Mouse (Mus musculus): ENCODE measurements around the gene Rab13.

Gene Rab13

DNA sequence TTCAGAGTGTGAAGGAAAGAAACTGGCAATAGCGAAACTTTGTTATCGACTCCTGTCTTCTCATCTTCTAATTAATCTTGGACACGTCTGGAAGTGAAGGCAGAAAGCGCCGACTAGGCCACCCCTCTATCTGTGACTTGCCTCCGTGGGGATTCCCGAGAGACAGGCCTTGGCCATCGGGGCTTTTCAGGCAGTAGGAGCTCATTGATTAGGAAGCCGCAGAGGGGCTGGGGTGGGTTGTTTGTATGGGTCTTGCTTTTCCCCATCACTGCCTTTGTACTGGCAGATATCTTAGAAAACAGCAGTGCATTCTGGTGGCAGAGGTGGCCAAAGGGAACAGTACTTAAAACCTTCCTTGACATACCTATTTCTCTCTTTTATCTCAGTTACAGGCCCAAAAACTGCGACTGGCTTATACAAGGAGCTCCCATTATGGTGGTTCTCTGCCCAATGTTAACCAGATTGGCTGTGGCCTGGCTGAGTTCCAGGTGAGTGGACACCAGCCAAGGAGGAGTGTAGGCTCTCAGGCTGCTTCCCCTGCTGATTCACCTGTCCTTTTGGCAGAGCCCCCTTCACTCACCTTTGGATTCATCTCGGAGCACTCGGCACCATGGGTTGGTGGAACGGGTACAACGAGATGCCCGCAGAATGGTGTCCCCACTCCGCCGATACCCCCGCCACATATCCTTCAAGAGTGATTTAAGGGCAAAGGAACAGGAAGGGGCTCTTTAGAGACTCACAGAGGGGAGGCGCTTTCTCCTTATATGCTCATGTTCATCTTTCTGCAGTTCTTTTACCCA, 43.4 kb downstream of the Rab13 start:
- no peak for DNase-seq (ENCODE audit: low spot score in 2 of 2)

DNA sequence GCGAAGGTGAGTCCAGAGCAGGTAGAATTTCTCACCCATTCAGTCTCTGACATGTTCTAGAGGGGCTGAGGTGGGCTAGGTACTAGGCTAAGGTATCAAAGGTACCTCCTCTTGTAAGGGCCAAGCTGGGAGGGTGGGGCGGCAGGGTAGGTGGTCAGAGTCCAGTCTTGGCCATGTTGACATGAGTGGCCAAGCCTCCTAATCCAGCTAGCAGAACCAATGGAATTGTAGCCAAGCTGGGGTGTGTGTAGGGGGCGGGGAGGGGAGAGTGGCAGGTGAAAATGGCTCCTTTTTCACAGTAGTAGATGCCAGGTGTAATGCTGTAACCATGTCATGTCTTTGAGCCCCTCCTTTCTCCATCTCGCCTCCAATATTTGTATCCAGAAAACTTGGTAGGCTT, 45.0 kb downstream of the Rab13 start:
- DNase-seq (ENCODE audit: low spot score in 2 of 2): no peak

DNA sequence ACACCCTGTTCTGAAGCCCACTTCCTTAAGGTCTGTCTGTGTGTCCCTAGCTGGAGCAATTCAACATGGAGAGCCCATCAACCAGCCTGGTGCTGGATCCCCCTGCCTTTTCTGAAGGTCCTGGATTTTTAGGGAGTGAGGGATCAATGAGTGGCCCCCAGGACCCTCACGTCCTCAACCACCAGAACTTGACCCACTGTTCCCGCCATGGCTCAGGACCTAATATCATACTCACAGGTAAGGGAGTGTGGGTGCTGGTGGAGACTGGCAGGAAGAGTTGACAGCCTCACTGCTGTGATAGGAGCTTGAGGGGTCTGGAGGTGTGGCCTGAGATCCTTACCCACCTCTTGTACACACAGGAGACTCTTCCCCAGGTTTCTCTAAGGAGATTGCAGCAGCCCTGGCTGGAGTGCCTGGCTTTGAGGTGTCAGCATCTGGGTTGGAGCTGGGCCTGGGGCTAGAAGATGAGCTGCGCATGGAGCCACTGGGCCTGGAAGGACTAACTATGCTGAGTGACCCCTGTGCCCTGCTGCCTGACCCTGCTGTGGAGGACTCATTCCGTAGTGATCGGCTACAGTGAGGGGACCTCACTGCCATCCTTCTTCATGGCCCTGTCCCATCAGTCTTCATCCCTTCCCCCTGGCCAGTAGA, 49.8 kb downstream of the Rab13 start:
- DNase-seq (ENCODE audit: low spot score in 2 of 2): no peak

DNA sequence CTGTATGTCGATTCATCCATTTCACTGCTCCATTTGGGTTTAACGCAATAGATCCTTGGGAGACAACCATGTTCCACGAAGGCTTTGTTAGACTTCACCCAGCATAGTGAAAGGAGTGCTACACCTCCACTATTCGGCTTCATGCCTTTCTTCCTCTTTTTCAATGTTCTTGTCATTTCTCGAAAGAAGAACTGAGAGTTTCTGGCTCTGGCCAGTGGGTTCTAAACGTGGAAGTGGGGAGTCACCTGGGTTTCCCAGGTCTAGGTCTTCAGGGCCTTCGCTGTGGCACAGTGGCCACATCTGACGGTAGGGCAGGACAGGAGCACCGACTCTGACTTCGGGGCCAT, 51.2 kb downstream of the Rab13 start:
- DNase-seq (ENCODE audit: low spot score in 2 of 2): no peak

DNA sequence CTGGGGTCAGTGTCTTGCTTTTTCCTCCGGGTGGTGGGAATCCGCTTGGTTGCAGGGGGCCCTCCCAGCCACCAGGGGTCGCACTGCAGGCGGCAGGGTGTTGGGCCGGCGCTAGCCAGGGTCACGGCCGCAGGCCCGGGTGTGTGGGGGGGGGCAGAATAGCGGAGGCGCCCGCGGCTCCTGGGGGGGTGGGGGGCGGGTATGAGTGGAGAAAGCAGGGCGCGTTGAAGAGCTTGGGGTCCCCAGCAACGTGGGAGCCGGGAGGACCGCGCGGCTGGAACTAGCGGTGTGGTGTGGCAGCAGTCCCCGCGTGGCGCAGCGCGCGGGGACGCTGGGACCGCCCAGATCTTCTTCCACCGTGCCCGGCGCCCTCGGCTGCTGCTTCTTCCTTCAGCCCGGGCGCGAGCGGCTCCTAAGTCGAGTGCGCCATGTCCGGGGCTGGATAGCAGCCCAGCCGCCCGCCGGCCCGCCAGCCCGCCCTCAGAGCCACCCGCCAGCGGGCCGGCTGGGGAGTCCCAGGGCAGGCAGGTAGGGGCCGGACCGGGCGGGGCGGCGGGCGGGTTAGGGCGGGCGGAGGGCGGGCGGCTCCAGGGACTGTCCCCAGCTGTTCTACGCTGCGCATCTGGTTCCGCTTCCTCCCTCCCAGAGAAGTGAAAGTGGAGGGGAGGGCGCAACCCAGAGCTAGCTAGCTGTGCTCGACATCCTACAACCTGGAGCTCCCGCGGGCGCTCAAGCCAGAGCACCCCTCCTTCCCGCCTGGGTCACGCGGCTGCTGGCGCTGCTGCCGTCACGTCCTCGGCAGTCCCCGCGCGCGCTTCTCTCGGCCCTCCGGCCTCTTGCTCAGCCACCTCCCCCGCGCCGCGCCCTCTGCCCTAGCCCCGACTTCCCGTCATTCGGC, 51.8 kb downstream of the Rab13 start, which contains the start of gene Dennd4b:
Gene Dennd4b, plus strand, starts transcription at position 152 of the 898 bp plus-strand sequence.
- peak; percentile 86 to 94 for DNase-seq (ENCODE audit: low spot score in 2 of 2)

DNA sequence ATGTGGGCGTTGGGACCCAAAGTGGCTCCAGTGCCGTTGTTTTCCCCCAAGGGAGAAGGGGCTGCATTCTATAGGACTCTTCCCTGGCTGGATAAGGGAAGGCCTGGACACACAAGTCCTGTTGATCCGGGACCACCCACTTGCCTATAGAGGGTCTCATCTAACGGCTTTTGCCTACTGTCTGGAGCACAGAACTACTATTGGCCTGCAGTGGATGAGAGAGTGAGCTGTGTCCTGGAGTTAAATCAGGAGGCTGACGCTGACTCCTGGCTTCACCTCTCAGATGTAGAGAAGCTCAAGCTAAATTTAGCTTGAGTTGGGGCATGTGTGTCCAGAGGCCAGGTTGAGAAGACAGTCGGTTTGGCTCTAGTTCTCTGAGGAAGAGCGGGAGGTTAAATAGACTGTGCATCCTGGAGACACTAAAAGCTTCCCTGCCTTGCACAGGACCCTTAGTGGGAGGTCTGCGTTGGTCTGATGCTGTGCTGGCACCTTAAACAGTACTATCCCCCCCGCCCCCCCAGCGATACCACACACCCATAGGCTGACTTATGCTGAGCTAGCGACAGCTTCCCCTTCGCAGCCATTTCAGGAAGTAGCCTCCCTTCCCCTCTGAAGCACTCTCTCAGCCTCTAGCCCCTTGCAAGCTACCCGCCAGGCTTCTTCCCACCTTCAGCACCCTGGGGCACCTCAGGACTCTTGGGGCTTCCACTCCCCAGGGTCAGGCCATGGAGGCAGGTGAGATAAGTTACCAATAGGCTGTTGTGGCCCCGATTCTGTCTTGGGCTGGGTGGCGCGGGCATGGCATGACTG, 52.6 kb downstream of the Rab13 start:
- DNase-seq (ENCODE audit: low spot score in 2 of 2): no peak

DNA sequence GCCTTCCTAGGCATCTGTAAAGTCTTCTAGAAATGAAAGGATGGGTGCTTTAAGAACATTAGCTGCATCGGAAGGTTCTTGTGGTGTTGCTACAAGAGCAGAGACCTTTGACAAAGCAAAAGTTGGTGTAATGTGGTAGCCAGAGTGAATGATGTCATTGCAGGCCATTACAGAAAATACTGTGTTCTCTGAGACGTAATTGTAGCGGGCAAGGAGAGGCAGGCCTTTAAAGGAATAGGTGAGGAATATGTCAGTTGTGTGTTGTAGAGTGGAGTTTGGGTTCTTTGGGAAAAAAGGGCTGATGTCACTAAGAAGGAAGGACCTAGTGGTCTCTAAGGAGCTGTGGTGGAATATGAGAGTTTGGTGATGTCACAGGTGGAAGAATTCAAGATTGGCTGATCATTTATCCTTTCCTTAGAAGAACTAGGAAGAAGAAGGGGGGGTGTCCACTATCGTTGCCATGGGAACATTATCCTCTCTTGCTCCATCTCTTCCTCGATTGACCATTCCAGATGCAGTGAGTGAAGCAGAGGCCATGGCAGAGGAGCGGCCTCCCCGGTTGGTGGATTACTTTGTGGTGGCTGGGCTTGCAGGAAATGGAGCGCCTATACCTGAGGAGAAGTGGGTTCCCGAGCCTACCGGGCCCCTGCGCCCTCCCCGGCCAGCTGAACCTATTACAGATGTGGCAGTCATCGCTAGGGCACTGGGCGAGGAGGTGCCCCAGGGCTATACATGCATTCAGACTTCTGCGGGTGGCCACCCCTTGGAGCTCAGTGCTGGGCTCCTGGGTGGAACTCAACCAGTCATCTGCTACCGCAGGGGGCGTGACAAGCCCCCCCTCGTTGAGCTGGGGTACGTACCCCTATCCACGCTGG, 53.6 kb downstream of the Rab13 start:
- DNase-seq (ENCODE audit: low spot score in 2 of 2): no peak

DNA sequence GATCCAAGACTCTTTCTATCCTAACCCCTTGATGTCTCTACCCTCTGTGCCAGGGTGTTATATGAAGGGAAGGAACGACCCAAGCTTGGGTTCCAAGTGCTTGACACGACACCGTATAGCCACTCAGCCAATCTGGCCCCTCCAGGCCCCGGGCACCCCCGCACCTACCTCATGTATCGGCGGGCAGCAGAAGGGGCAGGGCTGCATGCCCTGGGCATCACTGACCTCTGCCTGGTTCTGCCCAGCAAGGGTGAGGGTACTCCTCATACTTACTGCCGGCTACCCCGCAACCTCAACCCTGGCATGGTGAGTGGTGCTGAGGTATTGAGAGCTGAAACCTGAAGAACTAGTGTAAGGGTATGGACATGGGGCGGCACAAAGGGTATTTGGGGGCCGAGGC, 54.7 kb downstream of the Rab13 start:
- no peak for DNase-seq (ENCODE audit: low spot score in 2 of 2)

DNA sequence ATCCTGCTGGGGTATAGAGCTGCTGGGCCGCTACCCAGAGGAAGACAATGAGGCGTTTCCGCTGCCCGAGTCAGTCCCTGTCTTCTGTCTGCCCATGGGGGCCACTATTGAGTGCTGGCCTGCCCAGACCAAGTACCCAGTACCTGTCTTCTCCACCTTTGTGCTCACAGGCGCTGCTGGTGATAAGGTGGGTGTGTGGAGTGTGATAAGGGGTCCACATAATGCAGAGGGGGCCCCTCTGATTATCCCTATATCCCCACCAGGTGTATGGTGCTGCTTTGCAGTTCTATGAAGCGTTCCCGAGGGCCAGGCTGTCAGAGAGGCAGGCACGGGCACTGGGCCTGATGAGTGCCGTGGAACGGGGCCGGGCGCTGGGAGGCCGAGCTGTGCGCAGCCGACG, 55.5 kb downstream of the Rab13 start:
- DNase-seq (ENCODE audit: low spot score in 2 of 2): no peak

DNA sequence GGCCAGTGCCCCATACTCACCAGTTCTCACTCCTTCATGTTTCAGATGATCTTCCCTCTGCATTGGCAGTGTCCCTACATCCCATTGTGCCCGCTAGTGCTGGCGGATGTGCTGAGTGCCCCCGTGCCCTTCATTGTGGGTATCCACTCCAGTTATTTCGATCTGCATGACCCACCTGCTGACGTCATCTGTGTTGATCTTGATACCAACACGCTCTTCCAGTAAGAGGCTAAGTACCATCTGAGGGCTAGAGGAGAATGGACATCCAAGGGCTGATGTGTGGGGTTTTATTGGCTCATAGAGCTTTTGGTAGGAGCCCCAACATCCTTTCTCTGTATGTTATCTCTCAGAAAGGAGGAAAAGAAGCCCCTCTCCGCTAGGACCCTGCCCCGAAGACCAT, 57.3 kb downstream of the Rab13 start:
- no peak for DNase-seq (ENCODE audit: low spot score in 2 of 2)

DNA sequence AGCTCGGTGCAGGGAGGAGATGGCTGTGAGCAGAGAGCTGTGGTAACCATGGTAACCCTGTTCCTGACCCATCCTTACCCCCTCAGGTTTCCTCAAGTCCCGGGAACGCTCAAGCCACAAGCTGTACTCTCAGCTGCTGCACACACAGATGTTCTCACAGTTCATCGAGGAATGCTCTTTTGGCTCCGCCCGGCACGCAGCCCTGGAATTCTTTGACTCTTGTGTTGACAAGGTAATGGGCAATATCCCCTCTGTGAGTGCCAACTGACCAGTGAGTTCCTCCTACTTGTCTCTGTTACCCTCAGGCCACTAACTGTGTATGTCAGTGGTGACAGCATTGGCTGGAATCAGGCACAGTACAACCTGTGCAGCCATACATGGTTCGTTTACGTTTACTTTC, 58.7 kb downstream of the Rab13 start:
- no peak for DNase-seq (ENCODE audit: low spot score in 2 of 2)

DNA sequence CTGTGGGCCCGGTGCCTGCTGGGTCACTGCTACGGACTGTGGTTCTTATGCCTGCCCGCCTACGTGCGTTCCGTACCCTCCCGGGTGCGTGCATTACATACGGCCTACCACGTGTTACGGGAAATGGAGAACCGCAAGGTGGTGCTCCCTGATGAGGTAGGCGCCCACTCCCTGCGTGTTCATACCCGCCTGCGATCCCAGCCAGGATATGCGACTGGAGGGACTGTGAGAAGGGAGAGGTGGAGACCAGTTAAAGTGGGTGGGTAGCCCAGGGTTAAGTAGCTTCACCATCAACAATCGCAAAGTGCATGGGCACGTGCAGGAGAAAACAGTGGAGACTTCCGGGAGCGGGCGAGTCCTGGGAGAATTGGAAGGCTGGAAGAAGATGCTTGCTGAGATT, 60.4 kb downstream of the Rab13 start:
- no peak for DNase-seq (ENCODE audit: low spot score in 2 of 2)

DNA sequence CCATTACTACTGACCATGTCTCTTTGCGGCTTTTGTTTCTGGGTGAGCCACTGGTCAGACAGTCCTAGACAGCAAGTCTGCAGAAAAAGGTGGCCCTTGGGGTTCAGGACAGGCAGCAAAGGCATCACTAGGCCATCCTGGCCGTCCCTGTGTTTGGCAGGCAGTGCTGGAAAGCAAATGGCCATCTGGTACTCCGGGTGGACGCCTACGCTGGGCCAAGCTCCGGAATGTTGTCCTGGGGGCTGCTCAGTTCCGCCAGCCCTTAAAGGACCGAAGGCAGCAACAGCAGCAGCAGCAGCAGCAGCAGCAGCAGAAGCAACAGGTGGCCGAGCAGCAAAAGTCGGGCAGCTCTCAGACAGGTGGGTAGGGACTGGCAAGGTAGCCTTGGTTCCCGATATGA, 61.8 kb downstream of the Rab13 start:
- DNase-seq (ENCODE audit: low spot score in 2 of 2): no peak

Data from urinary bladder, postnatal 4 days (tissue).